ENCODE assay signal across 9 mouse cellular contexts in the genomic region with DNA sequence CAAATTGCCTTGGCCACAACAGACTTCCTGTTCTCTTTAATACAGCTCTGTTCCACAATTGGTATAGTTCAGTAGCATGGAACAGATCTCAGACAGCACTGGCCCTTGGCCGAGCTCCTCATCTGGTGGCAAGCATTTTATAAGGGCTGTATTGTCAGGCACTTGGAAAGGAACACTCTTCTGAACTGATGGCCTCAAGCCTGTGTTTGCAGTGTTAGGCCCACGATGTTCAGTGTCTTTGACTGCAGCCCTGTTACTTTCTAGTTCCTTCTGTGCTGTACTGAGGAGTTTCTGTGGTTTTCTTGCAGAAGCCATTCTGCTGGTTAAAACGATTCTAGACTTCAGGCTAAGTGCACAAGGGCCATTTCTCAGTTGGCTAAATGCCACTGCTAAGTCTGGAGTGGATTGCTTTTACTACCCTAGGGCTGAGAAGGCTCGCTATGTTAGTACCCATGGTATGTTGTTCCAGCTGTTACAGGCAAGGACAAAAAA.
DNase-seq lines count a peak whose midpoint lies in the region; ATAC-seq and TF ChIP-seq lines count a peak whose summit lies in the region.
"Had no signal": no experiment of that assay in that cellular context is flagged by ENCODE, and none has a peak within 500 bp of the region (broad histone marks: within the 10 kb centered on the region; RNA-seq: fewer than 3 reads in every experiment).

No protein-coding gene starts in this region.

- no peaks in the 10 kb centered on the region for H3K9me3 ChIP-seq in embryonic facial prominence, embryonic 13.5 days
- no peaks in the 10 kb centered on the region for H3K9me3 ChIP-seq in limb, embryonic 14.5 days (ENCODE audit: control insufficient read depth, low read length)
- H3K9me3 ChIP-seq in midbrain, embryonic 13.5 days: no peaks in the 10 kb centered on the region
- H3K9me3 ChIP-seq: neural tube, embryonic 12.5 days had no signal

- H3K4me3 ChIP-seq in embryonic facial prominence, embryonic 13.5 days: no peak overlapping the region
- H3K4me3 ChIP-seq in limb, embryonic 14.5 days (replicated peaks; ENCODE audit: low read length): no peak overlapping the region
- no peak overlapping the region for H3K4me3 ChIP-seq in midbrain, embryonic 13.5 days (replicated peaks)
- H3K4me3 ChIP-seq: neural tube, embryonic 12.5 days had no signal

- H3K9ac ChIP-seq in embryonic facial prominence, embryonic 13.5 days: no peak overlapping the region
- no peak overlapping the region for H3K9ac ChIP-seq in limb, embryonic 14.5 days (ENCODE audit: low read depth, low read length, severe bottlenecking)
- no peak overlapping the region for H3K9ac ChIP-seq in midbrain, embryonic 13.5 days (replicated peaks)
- H3K9ac ChIP-seq: neural tube, embryonic 12.5 days had no signal

- no peaks in the 10 kb centered on the region for H3K27me3 ChIP-seq in embryonic facial prominence, embryonic 13.5 days
- no peaks in the 10 kb centered on the region for H3K27me3 ChIP-seq in limb, embryonic 14.5 days (ENCODE audit: control insufficient read depth, insufficient read depth, low read length)
- no peaks in the 10 kb centered on the region for H3K27me3 ChIP-seq in midbrain, embryonic 13.5 days
- H3K27me3 ChIP-seq: neural tube, embryonic 12.5 days had no signal

- DNase-seq in frontal cortex, postnatal 25 days (ENCODE audit: low spot score in 2 of 2): no peak
- peak; percentile 30 for DNase-seq in A20 (ENCODE audit: low read depth, low spot score)
- DNase-seq in limb, embryonic 14.5 days (ENCODE audit: low spot score): peak; percentile 75
- DNase-seq in skeletal muscle tissue, adult 2 months (ENCODE audit: low read depth, low spot score): peak; percentile 36

- H3K4me2 ChIP-seq in embryonic facial prominence, embryonic 13.5 days: no peak overlapping the region
- H3K4me2 ChIP-seq in limb, embryonic 14.5 days (replicated peaks; ENCODE audit: low read depth, low read length, severe bottlenecking): no peak overlapping the region
- no peak overlapping the region for H3K4me2 ChIP-seq in midbrain, embryonic 13.5 days (replicated peaks)
- H3K4me2 ChIP-seq: neural tube, embryonic 12.5 days had no signal

- H3K27ac ChIP-seq in embryonic facial prominence, embryonic 13.5 days: peak overlapping the region; percentile 39
- H3K27ac ChIP-seq in limb, embryonic 14.5 days (replicated peaks; ENCODE audit: low read depth, low read length): peak overlapping the region; percentile 78
- H3K27ac ChIP-seq in midbrain, embryonic 13.5 days: no peak overlapping the region
- H3K27ac ChIP-seq: neural tube, embryonic 12.5 days had no signal

- no peak for TF ChIP-seq POLR2A in limb, embryonic 14.5 days (IDR thresholded peaks at IDR 0.05; ENCODE audit: borderline replicate concordance, extremely low read depth, insufficient read depth, insufficient read length)

- peak; percentile 62 for ATAC-seq in frontal cortex, adult (ENCODE audit: low TSS enrichment)
- ATAC-seq in embryonic facial prominence, embryonic 13.5 days (ENCODE audit: insufficient number of reproducible peaks, insufficient read depth, low FRiP score, low TSS enrichment, low read depth): peak; percentile 43; the same call in 1 of the 2 replicates
- peak; percentile 82 to 83 for ATAC-seq in hematopoietic stem cell, adult 5-6 weeks (replicated peaks in 1 of 2; ENCODE audit: insufficient read depth in 1 of 2, low FRiP score in 2 of 2, low TSS enrichment in 1 of 2, low read depth in 1 of 2, poor library complexity in 2 of 2, severe bottlenecking in 2 of 2)
- peak; percentile 72 for ATAC-seq in limb, embryonic 14.5 days (ENCODE audit: low FRiP score, low read depth)
- no peak for ATAC-seq in midbrain, embryonic 13.5 days

- 43% methylated on average over 4 of the region's 4 CpGs for WGBS in embryonic facial prominence, embryonic 13.5 days
- 25% methylated on average over 4 of the region's 4 CpGs for WGBS in limb, embryonic 14.5 days
- WGBS in midbrain, embryonic 13.5 days: 87% methylated on average over 4 of the region's 4 CpGs

- peaks cover 6% of the 10 kb centered on the region; the same call in 1 of the 2 replicates for H3K4me1 ChIP-seq in embryonic facial prominence, embryonic 13.5 days
- peaks cover 14% of the 10 kb centered on the region for H3K4me1 ChIP-seq in limb, embryonic 14.5 days (ENCODE audit: control insufficient read depth, insufficient read depth, low read length)
- H3K4me1 ChIP-seq in midbrain, embryonic 13.5 days (replicated peaks): no peaks in the 10 kb centered on the region
- H3K4me1 ChIP-seq: neural tube, embryonic 12.5 days had no signal

- no peaks in the 10 kb centered on the region for H3K36me3 ChIP-seq in embryonic facial prominence, embryonic 13.5 days
- H3K36me3 ChIP-seq in limb, embryonic 14.5 days (ENCODE audit: control insufficient read depth, insufficient read depth, low read length): no peaks in the 10 kb centered on the region
- no peaks in the 10 kb centered on the region for H3K36me3 ChIP-seq in midbrain, embryonic 13.5 days
- H3K36me3 ChIP-seq: neural tube, embryonic 12.5 days had no signal

Comparison
In these comparisons a context has a peak if more than half of its experiments do, and no peak if none do; other contexts are left out.
1. DNase-seq: peak in A20 (single experiment), limb, embryonic 14.5 days (single experiment) and skeletal muscle tissue, adult 2 months (single experiment); none in frontal cortex, postnatal 25 days (0 of 2).